Mouse (Mus musculus): Measurements from ENCODE around the gene Nfix.
A peak's percentile ranks its signal among the peaks of the same experiment; 100 is the strongest.

Gene Nfix

GRCm38 (mm10) chr8:84797256-84797797 lies 2.8 kb downstream of the Nfix start:
- peak in 1 of 2 experiments; percentile 24 for DNase-seq

GRCm38 (mm10) chr8:84794486-84794885 lies 5.7 kb downstream of the Nfix start:
- DNase-seq = peak; percentile 60 to 71

- DNase-seq = peak in 1 of 2 experiments; percentile 69
Observed at GRCm38 (mm10) chr8:84793791-84794485, 6.2 kb downstream of the Nfix start.

DNA sequence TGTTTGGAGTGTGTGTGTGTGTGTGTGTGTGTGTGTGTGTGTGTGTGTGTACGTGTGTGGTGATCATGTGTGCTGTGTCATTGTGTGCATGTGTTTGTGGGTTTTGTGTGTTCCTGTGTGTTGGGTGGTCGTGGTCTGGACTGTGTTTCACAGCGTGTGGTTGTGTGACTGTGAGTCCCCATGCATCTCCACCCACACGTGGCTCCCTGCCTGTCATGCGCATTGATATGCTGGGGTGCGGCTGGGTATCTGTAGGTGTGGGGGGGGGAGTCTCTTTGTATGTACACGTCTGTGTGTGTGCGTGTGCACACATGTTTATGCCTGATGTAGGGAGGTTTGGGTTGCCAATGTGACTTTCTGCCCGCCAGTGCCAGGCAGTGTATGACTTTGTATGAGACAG lies 7.0 kb downstream of the Nfix start:
- peak; percentile 44 for DNase-seq

- DNase-seq = no peak
Observed at GRCm38 (mm10) chr8:84792429-84792947, 7.7 kb downstream of the Nfix start.

DNA sequence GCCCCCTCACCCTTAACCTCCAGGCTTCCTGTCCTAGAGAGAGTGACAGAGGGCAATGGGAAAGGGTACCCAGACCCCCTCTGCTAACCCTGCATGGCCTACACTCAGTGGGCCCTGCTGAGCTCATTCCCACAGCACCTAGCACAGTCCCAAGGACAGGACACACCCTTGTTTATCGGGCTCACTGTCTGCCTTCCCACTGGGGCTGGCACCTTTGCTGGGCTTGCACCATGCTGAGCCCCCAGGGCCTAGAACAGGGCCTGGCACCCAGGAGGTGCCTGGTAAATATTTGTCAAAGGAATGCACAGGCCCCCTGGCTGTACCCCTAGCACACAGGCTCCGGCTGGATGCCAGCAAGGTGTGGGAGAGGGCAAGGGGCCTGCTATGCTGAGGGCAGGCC lies 9.6 kb downstream of the Nfix start:
- peak in 1 of 2 experiments; percentile 32 for DNase-seq

DNA sequence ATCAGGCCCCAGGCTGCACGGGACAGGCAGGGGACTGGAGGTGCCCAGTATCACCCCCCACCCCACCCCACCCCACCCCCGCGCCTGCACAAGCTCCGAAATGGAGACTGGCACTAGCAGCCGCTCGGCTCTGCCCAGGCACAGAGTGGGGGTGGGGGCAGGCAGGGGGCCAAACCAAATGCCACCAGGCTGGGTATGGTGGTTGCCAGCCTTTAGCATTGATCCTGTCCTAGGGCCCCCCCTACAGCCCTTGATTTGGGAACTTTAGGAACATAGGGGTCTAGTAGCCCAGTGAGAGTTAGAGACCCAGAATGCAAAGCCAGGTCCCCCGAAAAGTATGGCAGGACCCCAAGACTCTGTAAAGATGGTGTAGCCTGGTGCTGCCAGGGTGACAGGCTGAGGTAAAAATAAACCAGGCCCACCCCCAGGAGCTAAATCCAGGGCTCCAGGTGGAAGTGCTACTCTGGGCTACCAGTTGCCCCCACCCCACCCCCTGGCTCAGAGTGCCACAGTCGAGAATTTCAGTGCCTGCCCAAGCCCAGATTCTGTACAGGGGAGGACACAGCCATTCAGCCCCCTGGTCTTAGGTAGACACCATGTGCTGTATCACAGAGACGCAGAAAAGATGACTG lies 10.2 kb downstream of the Nfix start:
- DNase-seq = peak; percentile 72 to 84

DNA sequence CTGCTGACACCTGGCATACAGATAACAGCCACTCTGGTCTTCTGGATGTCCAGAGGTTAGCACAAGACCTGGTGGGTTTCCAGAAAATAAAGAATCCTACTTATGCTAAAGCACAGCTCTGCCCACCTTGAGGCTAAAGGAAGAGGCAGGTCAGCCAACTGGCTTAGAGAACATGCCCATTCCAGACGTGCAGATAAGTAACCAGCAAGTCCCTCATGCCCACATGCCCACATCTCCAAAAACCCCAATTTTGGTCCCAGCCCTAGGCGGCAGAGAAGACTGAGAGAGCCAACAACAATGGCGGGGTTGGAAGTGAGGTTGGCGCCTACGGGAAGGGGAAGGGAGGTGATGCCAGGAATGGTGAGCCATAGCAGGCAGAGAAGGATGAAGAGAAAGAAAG lies 10.8 kb downstream of the Nfix start:
- no peak for DNase-seq

DNA sequence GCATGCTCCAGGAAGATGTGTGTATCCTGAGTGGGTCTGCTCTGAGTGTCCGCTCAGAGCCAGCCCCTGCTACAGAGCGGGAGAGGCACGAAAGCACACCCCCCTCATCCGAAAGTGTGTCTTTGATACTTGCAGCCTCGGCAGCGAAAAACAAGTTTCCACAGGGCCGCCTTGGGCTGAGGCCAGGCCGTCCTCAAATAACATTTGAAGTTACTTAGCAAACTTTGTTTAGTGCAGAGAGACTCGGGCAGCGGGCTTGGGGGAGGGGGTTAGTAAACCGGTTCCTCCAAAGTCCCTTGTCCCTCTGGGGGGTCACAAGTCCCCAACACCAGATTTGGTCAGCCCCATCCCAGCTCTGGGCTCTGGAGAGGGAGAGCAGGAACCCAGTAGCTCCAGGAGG lies 11.2 kb downstream of the Nfix start:
- DNase-seq = peak; percentile 39 to 40

GRCm38 (mm10) chr8:84787523-84788302 lies 12.4 kb downstream of the Nfix start:
- peak; percentile 66 to 70 for DNase-seq

DNA sequence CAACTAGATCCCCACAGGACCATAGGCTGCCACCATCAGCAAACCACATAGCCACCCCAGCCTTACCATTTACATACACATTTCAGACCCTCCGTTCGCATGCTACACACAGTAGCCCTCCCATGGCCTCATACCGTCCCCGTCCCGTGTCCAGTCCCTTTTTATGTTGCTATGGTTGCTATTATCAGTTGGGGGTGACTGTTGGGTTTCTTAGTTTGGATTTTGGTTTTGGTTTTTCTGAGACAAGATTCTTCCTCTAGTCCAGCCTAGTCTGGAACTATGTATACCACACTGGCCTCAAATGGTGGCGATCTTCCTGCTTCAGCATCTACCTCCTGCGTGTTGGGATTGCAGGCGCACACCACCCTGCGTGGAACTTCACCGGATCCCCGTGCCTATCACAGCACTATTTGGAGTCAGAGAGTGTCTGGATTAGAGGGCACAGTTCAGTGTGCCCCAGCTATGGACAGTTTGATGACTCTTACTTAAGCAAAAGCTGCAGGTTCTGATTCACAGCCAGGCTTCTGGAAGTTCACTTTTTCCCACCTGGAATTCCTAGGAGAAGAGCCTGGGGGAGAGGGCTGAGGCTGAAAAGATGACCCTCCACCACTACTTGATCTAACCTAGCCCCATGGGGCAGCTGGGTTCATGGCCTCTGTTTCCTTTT lies 13.2 kb downstream of the Nfix start:
- DNase-seq = peak in 1 of 2 experiments; percentile 22

DNA sequence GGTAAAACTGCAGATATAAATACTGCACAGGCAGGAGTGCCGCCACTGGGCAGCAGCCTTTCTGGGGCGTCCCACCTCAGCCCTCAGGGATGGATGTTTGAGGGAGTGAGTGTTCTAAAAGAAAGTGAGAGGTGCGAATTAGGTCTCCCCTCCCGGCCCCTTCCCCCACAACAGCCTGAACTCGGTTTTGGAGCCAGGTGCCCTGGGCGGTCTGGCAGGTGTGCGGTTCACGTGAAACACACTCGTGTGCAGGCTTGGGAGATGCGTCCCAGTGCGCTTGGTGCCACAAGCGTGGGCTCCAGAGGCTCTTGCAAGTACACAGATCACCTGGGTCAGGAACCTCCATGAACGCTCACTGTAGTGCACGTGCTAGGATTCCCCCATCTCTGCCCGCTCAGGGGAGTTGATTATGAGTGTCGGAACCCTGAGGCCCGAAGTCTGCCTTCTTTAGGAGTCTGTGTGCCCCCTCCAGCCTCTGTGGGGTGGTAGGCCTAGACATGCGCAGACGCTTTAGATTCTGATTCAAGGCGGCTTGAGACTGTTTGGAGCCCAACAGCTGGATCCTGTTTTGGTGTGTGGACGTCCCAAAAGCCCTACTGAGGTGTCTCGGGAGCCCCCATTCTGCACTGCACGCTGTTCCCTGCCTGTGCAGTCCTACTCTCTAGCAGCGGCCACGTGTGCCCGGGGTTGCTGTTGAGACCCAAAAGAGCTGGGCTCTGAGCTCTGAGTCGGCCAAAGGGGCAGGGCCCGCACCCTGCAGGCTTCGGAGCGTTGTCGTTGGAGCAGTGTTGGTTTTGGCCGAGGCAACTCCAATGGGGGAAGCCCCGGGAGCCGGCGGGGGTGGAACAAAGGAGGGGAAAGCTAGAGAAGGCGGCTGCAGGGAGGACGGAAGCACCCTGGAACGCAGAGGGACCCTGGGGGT lies 14.1 kb downstream of the Nfix start:
- peak in 1 of 2 experiments; percentile 48 for DNase-seq

DNA sequence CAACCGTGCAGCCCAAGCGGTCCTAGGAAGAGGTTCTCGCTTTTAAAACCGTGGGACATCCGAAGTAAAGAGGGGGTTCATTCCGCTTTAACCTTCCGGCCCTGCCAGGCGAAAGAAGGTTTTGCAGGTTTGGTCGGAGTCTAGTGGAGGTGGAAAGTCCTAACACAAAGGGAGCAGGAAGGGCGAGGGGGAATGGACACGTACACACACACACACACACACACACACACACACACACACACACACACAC lies 14.7 kb downstream of the Nfix start:
- peak in 1 of 2 experiments; percentile 47 for DNase-seq

GRCm38 (mm10) chr8:84784681-84785505 lies 15.3 kb downstream of the Nfix start:
- DNase-seq = peak; percentile 48 to 55

DNA sequence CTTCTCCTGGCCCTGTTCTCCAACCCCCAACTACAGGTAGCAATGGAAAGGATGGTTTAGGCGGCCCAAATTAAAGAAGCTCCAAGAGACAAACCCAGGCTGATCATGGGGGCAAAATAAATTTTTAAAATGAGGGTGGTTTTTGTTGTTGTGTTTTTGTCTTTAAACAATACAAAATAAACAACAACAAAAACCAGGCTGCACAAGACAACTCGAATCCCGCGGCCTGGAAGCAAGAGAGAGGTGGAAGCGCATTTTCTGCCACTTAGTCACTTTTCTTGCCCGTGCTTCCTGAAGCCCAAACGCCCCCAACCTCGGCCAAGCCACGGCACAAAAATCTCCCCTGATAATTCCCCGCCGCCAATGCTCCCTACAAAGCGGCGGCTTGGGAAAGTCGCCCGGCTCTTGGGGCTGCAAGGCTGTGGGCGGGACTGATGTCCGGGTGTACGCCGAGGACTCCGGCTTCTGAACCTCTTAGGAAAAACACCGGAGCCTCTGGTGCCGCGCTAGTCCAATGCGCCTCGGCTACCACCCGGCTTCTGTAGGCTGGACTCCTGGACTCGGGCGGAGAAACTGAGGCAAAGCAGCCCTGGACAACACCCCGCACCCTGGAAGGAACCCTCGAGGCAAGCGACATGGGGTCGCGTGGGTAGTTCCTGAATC lies 16.1 kb downstream of the Nfix start:
- peak; percentile 66 to 69 for DNase-seq

DNA sequence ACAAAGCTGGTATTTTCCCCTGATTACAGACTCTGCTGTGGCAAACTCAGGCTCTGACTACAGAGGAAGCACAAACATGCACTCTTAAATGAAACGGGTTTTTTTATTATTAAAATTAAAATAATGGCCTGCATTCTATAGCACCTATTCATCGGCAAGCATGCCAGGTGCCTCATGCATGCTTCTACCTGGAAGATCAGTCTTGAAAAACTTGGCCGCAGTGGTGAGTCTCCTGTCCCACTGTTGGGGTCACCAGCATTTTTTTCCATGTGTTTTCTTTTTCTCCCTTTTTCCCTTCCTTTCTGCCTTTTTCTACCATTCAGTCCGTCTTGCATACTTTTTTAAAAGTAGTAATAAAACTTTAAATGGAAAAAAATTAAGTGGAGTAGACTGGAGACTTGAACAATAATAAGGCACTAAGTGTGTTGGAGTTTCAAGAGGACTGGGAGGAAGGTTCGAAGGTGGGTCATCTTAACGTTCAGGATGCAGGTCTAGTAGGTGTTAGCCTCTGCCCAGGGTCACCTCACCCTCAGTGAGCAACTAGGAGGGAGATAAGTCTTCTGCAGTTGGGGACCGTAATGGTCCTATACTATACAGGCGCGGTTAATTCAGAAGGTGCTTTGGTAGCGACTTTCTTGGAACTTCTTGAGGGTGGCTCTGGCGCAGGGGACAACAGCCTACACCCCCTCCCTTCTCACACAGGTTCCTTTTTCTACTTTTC lies 16.8 kb downstream of the Nfix start:
- DNase-seq = peak in 1 of 2 experiments; percentile 22

DNA sequence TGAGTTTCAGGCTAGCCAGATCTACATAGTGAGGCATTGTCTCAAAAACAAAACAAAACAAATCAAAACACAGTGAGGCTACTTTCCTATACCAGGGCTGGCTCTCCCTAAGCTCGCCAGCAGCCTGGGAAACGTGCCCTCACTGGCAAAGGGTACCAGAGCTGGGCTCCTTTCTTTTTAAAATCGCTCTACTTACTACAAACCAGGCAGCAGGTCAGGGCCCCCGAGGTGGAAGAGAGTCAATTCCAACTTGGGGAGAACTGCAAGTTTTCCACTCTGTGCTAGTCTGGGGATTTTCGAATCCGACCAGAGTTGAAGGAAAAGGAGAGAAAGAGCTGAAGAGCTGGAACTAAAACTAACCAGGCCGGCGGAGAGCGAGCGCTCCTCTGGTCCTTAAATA lies 17.5 kb downstream of the Nfix start:
- peak; percentile 44 to 56 for DNase-seq

DNA sequence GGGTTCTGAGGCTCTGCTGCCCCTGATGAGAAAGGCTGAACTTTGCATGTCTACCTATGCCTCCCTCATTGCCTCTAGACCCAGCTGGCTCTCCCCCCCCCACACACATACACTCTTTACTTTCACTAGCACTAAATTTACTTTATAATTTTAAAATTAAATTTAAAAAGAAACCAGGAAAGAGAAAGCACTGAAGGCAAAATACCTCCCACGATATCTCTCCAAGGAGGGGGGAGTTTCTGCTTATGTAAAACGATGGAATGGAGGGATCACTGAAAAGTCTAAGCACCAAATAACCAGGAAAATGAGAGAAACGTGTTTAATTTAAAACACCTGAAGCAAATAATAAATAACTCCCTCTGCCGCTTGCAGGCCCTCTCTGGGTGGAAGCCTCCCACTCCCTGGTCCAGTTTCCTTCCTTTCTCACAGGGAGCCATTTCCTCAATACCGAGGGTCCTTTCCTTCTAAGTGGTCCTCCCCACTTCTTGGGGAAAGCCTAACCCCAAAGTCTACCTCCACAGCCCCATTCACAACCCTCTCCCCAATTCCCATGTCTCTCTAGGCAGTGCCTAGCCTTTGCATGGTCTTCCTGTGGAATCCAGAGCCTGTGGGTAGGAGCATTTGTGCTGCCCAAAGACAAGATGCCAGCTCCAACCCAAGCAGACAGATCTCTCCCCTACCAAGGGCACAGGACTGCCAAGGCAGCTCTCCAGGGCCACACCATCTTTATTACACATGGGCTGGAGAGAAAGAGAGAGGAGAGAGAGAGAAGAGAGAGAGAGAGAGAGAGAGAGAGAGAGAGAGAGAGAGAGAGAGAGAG lies 18.2 kb downstream of the Nfix start:
- DNase-seq = peak in 1 of 2 experiments; percentile 27

Data from cerebellum, postnatal 36 days (tissue).